Mouse (Mus musculus): ENCODE results near the gene Tmem209. TPM values are rescaled to one million over a fixed set of nuclear protein-coding genes. Genes with fewer than 3 reads are reported as not detected.

The Tmem209 gene
- total and polyA plus RNA-seq, 2 experiments from 2014 or later, result 13.1 to 36.9 TPM

- H3K4me3 ChIP-seq (ENCODE audit: low read depth, low read length), result no peak overlapping the region
- H3K4me1 ChIP-seq (ENCODE audit: control insufficient read depth, insufficient read depth), result peaks cover 16% of the 10 kb centered on the region
- peak overlapping the region; percentile 66 for H3K27ac ChIP-seq (ENCODE audit: low read depth)
- H3K9me3 ChIP-seq (replicated peaks; ENCODE audit: control insufficient read depth, low read length), result no peaks in the 10 kb centered on the region
- no peak overlapping the region for H3K9ac ChIP-seq (replicated peaks; ENCODE audit: low read depth, low read length)
- ATAC-seq (ENCODE audit: insufficient read depth, low read depth) (peak; percentile 66), DNase-seq (ENCODE audit: low spot score) (peak; percentile 76)
- H3K4me2 ChIP-seq (ENCODE audit: low read depth, low read length), result 0 out of 2 replicates have a peak overlapping the region, but pooled peaks have one; percentile 9
- no peak for TF ChIP-seq CTCF (IDR thresholded peaks at IDR 0.05; ENCODE audit: low read depth)
- no peak for TF ChIP-seq EP300 (IDR thresholded peaks at IDR 0.05; ENCODE audit: low read depth)
- no peaks in the 10 kb centered on the region for H3K36me3 ChIP-seq (replicated peaks; ENCODE audit: control insufficient read depth, insufficient read depth, low read length)
- H3K27me3 ChIP-seq (ENCODE audit: control insufficient read depth, insufficient read depth, low read length), result 0 out of 2 replicates have a peak, but pooled peaks cover 3% of the 10 kb centered on the region
- WGBS, result 38% methylated on average over 19 of the region's 19 CpGs
Measured at GRCm38 (mm10) chr6:30460750-30461446, 48.7 kb downstream of the Tmem209 start.

- Histone ChIP-seq H3K4me1 (ENCODE audit: control insufficient read depth, insufficient read depth) (peaks cover 16% of the 10 kb centered on the region), H3K27me3 (ENCODE audit: control insufficient read depth, insufficient read depth, low read length) (0 out of 2 replicates have a peak, but pooled peaks cover 3% of the 10 kb centered on the region), H3K9ac (replicated peaks; ENCODE audit: low read depth, low read length) (peak overlapping the region; percentile 43), H3K9me3 (replicated peaks; ENCODE audit: control insufficient read depth, low read length) (no peaks in the 10 kb centered on the region), H3K4me3 (ENCODE audit: low read depth, low read length) (peak overlapping the region; percentile 43), H3K36me3 (replicated peaks; ENCODE audit: control insufficient read depth, insufficient read depth, low read length) (0 out of 2 replicates have a peak, but pooled peaks cover 6% of the 10 kb centered on the region), H3K4me2 (ENCODE audit: low read depth, low read length) (peak overlapping the region; percentile 67), H3K27ac (ENCODE audit: low read depth) (peak overlapping the region; percentile 66)
- DNase-seq (ENCODE audit: low spot score) (peak; percentile 85), ATAC-seq (ENCODE audit: insufficient read depth, low read depth) (peak; percentile 40; the same call in 1 of the 2 replicates)
- TF ChIP-seq EP300 (IDR thresholded peaks at IDR 0.05; ENCODE audit: low read depth) (no peak), CTCF (IDR thresholded peaks at IDR 0.05; ENCODE audit: low read depth) (peak; percentile 73)
- 12% methylated on average over 40 of the region's 40 CpGs for WGBS
Measured at GRCm38 (mm10) chr6:30459811-30460749, 49.5 kb downstream of the Tmem209 start.

GRCm38 (mm10) chr6:30459056-30459747, 50.4 kb downstream of the Tmem209 start:
- ATAC-seq (ENCODE audit: insufficient read depth, low read depth) (peak; percentile 25; the same call in 1 of the 2 replicates), DNase-seq (ENCODE audit: low spot score) (no peak)
- Histone ChIP-seq H3K27me3 (ENCODE audit: control insufficient read depth, insufficient read depth, low read length) (0 out of 2 replicates have a peak, but pooled peaks cover 3% of the 10 kb centered on the region), H3K4me3 (ENCODE audit: low read depth, low read length) (peak overlapping the region; percentile 43), H3K27ac (ENCODE audit: low read depth) (peak overlapping the region; percentile 66; the same call in 1 of the 2 replicates), H3K4me1 (ENCODE audit: control insufficient read depth, insufficient read depth) (peaks cover 16% of the 10 kb centered on the region), H3K4me2 (ENCODE audit: low read depth, low read length) (peak overlapping the region; percentile 67), H3K9ac (replicated peaks; ENCODE audit: low read depth, low read length) (peak overlapping the region; percentile 43), H3K36me3 (replicated peaks; ENCODE audit: control insufficient read depth, insufficient read depth, low read length) (0 out of 2 replicates have a peak, but pooled peaks cover 7% of the 10 kb centered on the region), H3K9me3 (replicated peaks; ENCODE audit: control insufficient read depth, low read length) (no peaks in the 10 kb centered on the region)
- TF ChIP-seq EP300 (IDR thresholded peaks at IDR 0.05; ENCODE audit: low read depth), result no peak
- peak; percentile 3; the same call in 1 of the 2 replicates for TF ChIP-seq CTCF (IDR thresholded peaks at IDR 0.05; ENCODE audit: low read depth)
- 40% methylated on average over 16 of the region's 16 CpGs for WGBS

- Histone ChIP-seq H3K4me2 (ENCODE audit: low read depth, low read length) (no peak overlapping the region), H3K9me3 (replicated peaks; ENCODE audit: control insufficient read depth, low read length) (no peaks in the 10 kb centered on the region), H3K27me3 (ENCODE audit: control insufficient read depth, insufficient read depth, low read length) (0 out of 2 replicates have a peak, but pooled peaks cover 3% of the 10 kb centered on the region), H3K9ac (replicated peaks; ENCODE audit: low read depth, low read length) (no peak overlapping the region), H3K36me3 (replicated peaks; ENCODE audit: control insufficient read depth, insufficient read depth, low read length) (0 out of 2 replicates have a peak, but pooled peaks cover 7% of the 10 kb centered on the region), H3K27ac (ENCODE audit: low read depth) (no peak overlapping the region), H3K4me3 (ENCODE audit: low read depth, low read length) (no peak overlapping the region), H3K4me1 (ENCODE audit: control insufficient read depth, insufficient read depth) (peaks cover 16% of the 10 kb centered on the region)
- WGBS, result 85% methylated on average over 5 of the region's 5 CpGs
- no peak for TF ChIP-seq EP300 (IDR thresholded peaks at IDR 0.05; ENCODE audit: low read depth)
- TF ChIP-seq CTCF (IDR thresholded peaks at IDR 0.05; ENCODE audit: low read depth), result no peak
- DNase-seq (ENCODE audit: low spot score) (no peak), ATAC-seq (ENCODE audit: insufficient read depth, low read depth) (no peak)
Measured at GRCm38 (mm10) chr6:30458626-30459025, 51.0 kb downstream of the Tmem209 start.

- no peak for ATAC-seq (ENCODE audit: insufficient read depth, low read depth)
- no peak for DNase-seq (ENCODE audit: low spot score)
- TF ChIP-seq EP300 (IDR thresholded peaks at IDR 0.05; ENCODE audit: low read depth) (no peak), CTCF (IDR thresholded peaks at IDR 0.05; ENCODE audit: low read depth) (no peak)
- 90% methylated on average over 7 of the region's 7 CpGs for WGBS
- no peak overlapping the region for H3K9ac ChIP-seq (replicated peaks; ENCODE audit: low read depth, low read length)
- no peak overlapping the region for H3K27ac ChIP-seq (ENCODE audit: low read depth)
- peaks cover 14% of the 10 kb centered on the region for H3K36me3 ChIP-seq (replicated peaks; ENCODE audit: control insufficient read depth, insufficient read depth, low read length)
- 0 out of 2 replicates have a peak, but pooled peaks cover 3% of the 10 kb centered on the region for H3K27me3 ChIP-seq (ENCODE audit: control insufficient read depth, insufficient read depth, low read length)
- H3K4me1 ChIP-seq (ENCODE audit: control insufficient read depth, insufficient read depth), result peaks cover 16% of the 10 kb centered on the region
- H3K4me2 ChIP-seq (ENCODE audit: low read depth, low read length), result no peak overlapping the region
- H3K9me3 ChIP-seq (replicated peaks; ENCODE audit: control insufficient read depth, low read length), result no peaks in the 10 kb centered on the region
- no peak overlapping the region for H3K4me3 ChIP-seq (ENCODE audit: low read depth, low read length)
Measured at GRCm38 (mm10) chr6:30456991-30457390, 52.6 kb downstream of the Tmem209 start.

Data from heart, postnatal 0 days (tissue).